Mouse (Mus musculus): ENCODE data around the gene Zfp982. TPM values are rescaled to one million over a fixed set of nuclear protein-coding genes. Genes with fewer than 3 reads are reported as not detected.
"Not testable (repeated sequence)": the region's sequence is repeated elsewhere in the genome, so short reads cannot be mapped to it uniquely, and the experiment has no call there.

Gene Zfp982
- total RNA-seq, 1 experiment = 40.5 TPM

GRCm38 (mm10) chr4:147537702-147538101 is 45.5 kb downstream of the Zfp982 start:
- Histone ChIP-seq H3K27ac (ENCODE audit: insufficient read depth, low read depth, low read length, poor library complexity, severe bottlenecking) (no peak overlapping the region), H3K9ac (ENCODE audit: insufficient read depth, low read depth, low read length, poor library complexity, severe bottlenecking) (no peak overlapping the region), H3K4me1 (ENCODE audit: control insufficient read depth in 2 of 2, insufficient read depth in 2 of 2, low read length in 2 of 2, poor library complexity in 1 of 2) (no peaks in the 10 kb centered on the region; a peak in 2 of 4 replicates), H3K4me3 (ENCODE audit: insufficient read depth in 1 of 2, low read depth in 1 of 2, low read length in 2 of 2, poor library complexity in 1 of 2, severe bottlenecking in 1 of 2) (no peak overlapping the region), H3K36me3 (ENCODE audit: control insufficient read depth, insufficient read depth, low read length, poor library complexity, severe bottlenecking) (no peaks in the 10 kb centered on the region), H3K9me3 (ENCODE audit: control insufficient read depth, insufficient read depth, low read depth, low read length) (no peaks in the 10 kb centered on the region)
- TF ChIP-seq ZNF384 (IDR thresholded peaks at IDR 0.05; ENCODE audit: low read depth, low read length) = no peak
- TF ChIP-seq CHD2 (IDR thresholded peaks at IDR 0.05; ENCODE audit: low read depth, low read length) = no peak
- TF ChIP-seq ZC3H11A (IDR thresholded peaks at IDR 0.05; ENCODE audit: borderline replicate concordance, low read depth, low read length) = no peak
- TF ChIP-seq HCFC1 (IDR thresholded peaks at IDR 0.05; ENCODE audit: borderline replicate concordance, insufficient read depth, low read length) = no peak
- no peak for TF ChIP-seq MAFK (IDR thresholded peaks at IDR 0.05; ENCODE audit: insufficient read depth, low read depth, low read length)
- in situ Hi-C loops (cut with MboI; ENCODE audit: low sequenced_read_pairs in 2 of 2, unreplicated experiment in 2 of 2) = no loop called here
- DNase-seq (ENCODE audit: low read depth, low spot score) = no peak

- H3K4me1 ChIP-seq (ENCODE audit: control insufficient read depth in 2 of 2, insufficient read depth in 2 of 2, low read length in 2 of 2, poor library complexity in 1 of 2); H3K4me3 ChIP-seq (ENCODE audit: insufficient read depth in 1 of 2, low read depth in 1 of 2, low read length in 2 of 2, poor library complexity in 1 of 2, severe bottlenecking in 1 of 2); H3K9me3 ChIP-seq (ENCODE audit: control insufficient read depth, insufficient read depth, low read depth, low read length); H3K36me3 ChIP-seq (ENCODE audit: control insufficient read depth, insufficient read depth, low read length, poor library complexity, severe bottlenecking); H3K9ac ChIP-seq (ENCODE audit: insufficient read depth, low read depth, low read length, poor library complexity, severe bottlenecking); in situ Hi-C loops (cut with MboI; ENCODE audit: low sequenced_read_pairs in 2 of 2, unreplicated experiment in 2 of 2); DNase-seq (ENCODE audit: low read depth, low spot score); H3K27ac ChIP-seq (ENCODE audit: insufficient read depth, low read depth, low read length, poor library complexity, severe bottlenecking): not testable (repeated sequence)
These were observed 47.7 kb downstream of the Zfp982 start, which contains the start of gene Gm16503 for GRCm38 (mm10) chr4:147539918-147540317. Gene Gm16503 (plus strand): TSS chr4:147540218.

- Histone ChIP-seq H3K36me3 (ENCODE audit: control insufficient read depth, insufficient read depth, low read length, poor library complexity, severe bottlenecking) (no peaks in the 10 kb centered on the region), H3K9me3 (ENCODE audit: control insufficient read depth, insufficient read depth, low read depth, low read length) (peaks cover 2% of the 10 kb centered on the region; the same call in 1 of the 2 replicates), H3K27ac (ENCODE audit: insufficient read depth, low read depth, low read length, poor library complexity, severe bottlenecking) (no peak overlapping the region), H3K9ac (ENCODE audit: insufficient read depth, low read depth, low read length, poor library complexity, severe bottlenecking) (no peak overlapping the region), H3K4me1 (ENCODE audit: control insufficient read depth in 2 of 2, insufficient read depth in 2 of 2, low read length in 2 of 2, poor library complexity in 1 of 2) (no peaks in the 10 kb centered on the region), H3K4me3 (ENCODE audit: insufficient read depth in 1 of 2, low read depth in 1 of 2, low read length in 2 of 2, poor library complexity in 1 of 2, severe bottlenecking in 1 of 2) (no peak overlapping the region)
- no peak for DNase-seq (ENCODE audit: low read depth, low spot score)
- in situ Hi-C loops (cut with MboI; ENCODE audit: low sequenced_read_pairs in 2 of 2, unreplicated experiment in 2 of 2) = no loop called here
- TF ChIP-seq HCFC1 (IDR thresholded peaks at IDR 0.05; ENCODE audit: borderline replicate concordance, insufficient read depth, low read length) (no peak), ZNF384 (IDR thresholded peaks at IDR 0.05; ENCODE audit: low read depth, low read length) (no peak), MAFK (IDR thresholded peaks at IDR 0.05; ENCODE audit: insufficient read depth, low read depth, low read length) (no peak), CHD2 (IDR thresholded peaks at IDR 0.05; ENCODE audit: low read depth, low read length) (no peak), ZC3H11A (IDR thresholded peaks at IDR 0.05; ENCODE audit: borderline replicate concordance, low read depth, low read length) (no peak)
These were observed 48.9 kb downstream of the Zfp982 start for GRCm38 (mm10) chr4:147541105-147541504.

GRCm38 (mm10) chr4:147553071-147553470 is 60.9 kb downstream of the Zfp982 start, which contains the start of gene Zfp985:
Gene Zfp985 (plus strand): TSS chr4:147553277.
- H3K4me1 ChIP-seq (ENCODE audit: control insufficient read depth in 2 of 2, insufficient read depth in 2 of 2, low read length in 2 of 2, poor library complexity in 1 of 2); DNase-seq (ENCODE audit: low read depth, low spot score); H3K9me3 ChIP-seq (ENCODE audit: control insufficient read depth, insufficient read depth, low read depth, low read length); H3K36me3 ChIP-seq (ENCODE audit: control insufficient read depth, insufficient read depth, low read length, poor library complexity, severe bottlenecking); in situ Hi-C loops (cut with MboI; ENCODE audit: low sequenced_read_pairs in 2 of 2, unreplicated experiment in 2 of 2): not testable (repeated sequence)
- peak within 1 kb of the TSS; percentile 72 to 82 for H3K4me3 ChIP-seq (ENCODE audit: insufficient read depth in 1 of 2, low read depth in 1 of 2, low read length in 2 of 2, poor library complexity in 1 of 2, severe bottlenecking in 1 of 2)
- H3K9ac ChIP-seq (ENCODE audit: insufficient read depth, low read depth, low read length, poor library complexity, severe bottlenecking) = peak within 1 kb of the TSS; percentile 90
- H3K27ac ChIP-seq (ENCODE audit: insufficient read depth, low read depth, low read length, poor library complexity, severe bottlenecking) = peak within 1 kb of the TSS; percentile 75

- H3K36me3 ChIP-seq (ENCODE audit: control insufficient read depth, insufficient read depth, low read length, poor library complexity, severe bottlenecking); H3K9me3 ChIP-seq (ENCODE audit: control insufficient read depth, insufficient read depth, low read depth, low read length); H3K4me1 ChIP-seq (ENCODE audit: control insufficient read depth in 2 of 2, insufficient read depth in 2 of 2, low read length in 2 of 2, poor library complexity in 1 of 2); H3K9ac ChIP-seq (ENCODE audit: insufficient read depth, low read depth, low read length, poor library complexity, severe bottlenecking); DNase-seq (ENCODE audit: low read depth, low spot score); in situ Hi-C loops (cut with MboI; ENCODE audit: low sequenced_read_pairs in 2 of 2, unreplicated experiment in 2 of 2): not testable (repeated sequence)
- Histone ChIP-seq H3K27ac (ENCODE audit: insufficient read depth, low read depth, low read length, poor library complexity, severe bottlenecking) (peak overlapping the region; percentile 55; the same call in 1 of the 2 replicates), H3K4me3 (ENCODE audit: insufficient read depth in 1 of 2, low read depth in 1 of 2, low read length in 2 of 2, poor library complexity in 1 of 2, severe bottlenecking in 1 of 2) (peak overlapping the region in 1 of 2 experiments; percentile 22; a peak in 1 of 4 replicates)
These were observed 62.1 kb downstream of the Zfp982 start for GRCm38 (mm10) chr4:147554361-147554760.

- H3K4me3 ChIP-seq (ENCODE audit: insufficient read depth in 1 of 2, low read depth in 1 of 2, low read length in 2 of 2, poor library complexity in 1 of 2, severe bottlenecking in 1 of 2); DNase-seq (ENCODE audit: low read depth, low spot score); H3K4me1 ChIP-seq (ENCODE audit: control insufficient read depth in 2 of 2, insufficient read depth in 2 of 2, low read length in 2 of 2, poor library complexity in 1 of 2); H3K9ac ChIP-seq (ENCODE audit: insufficient read depth, low read depth, low read length, poor library complexity, severe bottlenecking); in situ Hi-C loops (cut with MboI; ENCODE audit: low sequenced_read_pairs in 2 of 2, unreplicated experiment in 2 of 2); H3K36me3 ChIP-seq (ENCODE audit: control insufficient read depth, insufficient read depth, low read length, poor library complexity, severe bottlenecking); H3K9me3 ChIP-seq (ENCODE audit: control insufficient read depth, insufficient read depth, low read depth, low read length): not testable (repeated sequence)
- 0 out of 2 replicates have a peak overlapping the region, but pooled peaks have one; percentile 50 for H3K27ac ChIP-seq (ENCODE audit: insufficient read depth, low read depth, low read length, poor library complexity, severe bottlenecking)
These were observed 64.7 kb downstream of the Zfp982 start for GRCm38 (mm10) chr4:147556921-147557320.

- DNase-seq (ENCODE audit: low read depth, low spot score); in situ Hi-C loops (cut with MboI; ENCODE audit: low sequenced_read_pairs in 2 of 2, unreplicated experiment in 2 of 2); H3K9ac ChIP-seq (ENCODE audit: insufficient read depth, low read depth, low read length, poor library complexity, severe bottlenecking); H3K4me1 ChIP-seq (ENCODE audit: control insufficient read depth in 2 of 2, insufficient read depth in 2 of 2, low read length in 2 of 2, poor library complexity in 1 of 2); H3K36me3 ChIP-seq (ENCODE audit: control insufficient read depth, insufficient read depth, low read length, poor library complexity, severe bottlenecking); H3K9me3 ChIP-seq (ENCODE audit: control insufficient read depth, insufficient read depth, low read depth, low read length); H3K4me3 ChIP-seq (ENCODE audit: insufficient read depth in 1 of 2, low read depth in 1 of 2, low read length in 2 of 2, poor library complexity in 1 of 2, severe bottlenecking in 1 of 2): not testable (repeated sequence)
- H3K27ac ChIP-seq (ENCODE audit: insufficient read depth, low read depth, low read length, poor library complexity, severe bottlenecking) = peak overlapping the region; percentile 70; the same call in 1 of the 2 replicates
These were observed 65.8 kb downstream of the Zfp982 start for GRCm38 (mm10) chr4:147558011-147558410.

Data from ES-E14 (cell line).